Mouse (Mus musculus): Measurements from ENCODE around the gene Hhip. TPM values are rescaled to one million over a fixed set of nuclear protein-coding genes. Genes with fewer than 3 reads are reported as not detected.

Hhip gene
- under 1 TPM; 0.12 to 0.34 (median 0.19) TPM for total RNA-seq (2022)

DNA sequence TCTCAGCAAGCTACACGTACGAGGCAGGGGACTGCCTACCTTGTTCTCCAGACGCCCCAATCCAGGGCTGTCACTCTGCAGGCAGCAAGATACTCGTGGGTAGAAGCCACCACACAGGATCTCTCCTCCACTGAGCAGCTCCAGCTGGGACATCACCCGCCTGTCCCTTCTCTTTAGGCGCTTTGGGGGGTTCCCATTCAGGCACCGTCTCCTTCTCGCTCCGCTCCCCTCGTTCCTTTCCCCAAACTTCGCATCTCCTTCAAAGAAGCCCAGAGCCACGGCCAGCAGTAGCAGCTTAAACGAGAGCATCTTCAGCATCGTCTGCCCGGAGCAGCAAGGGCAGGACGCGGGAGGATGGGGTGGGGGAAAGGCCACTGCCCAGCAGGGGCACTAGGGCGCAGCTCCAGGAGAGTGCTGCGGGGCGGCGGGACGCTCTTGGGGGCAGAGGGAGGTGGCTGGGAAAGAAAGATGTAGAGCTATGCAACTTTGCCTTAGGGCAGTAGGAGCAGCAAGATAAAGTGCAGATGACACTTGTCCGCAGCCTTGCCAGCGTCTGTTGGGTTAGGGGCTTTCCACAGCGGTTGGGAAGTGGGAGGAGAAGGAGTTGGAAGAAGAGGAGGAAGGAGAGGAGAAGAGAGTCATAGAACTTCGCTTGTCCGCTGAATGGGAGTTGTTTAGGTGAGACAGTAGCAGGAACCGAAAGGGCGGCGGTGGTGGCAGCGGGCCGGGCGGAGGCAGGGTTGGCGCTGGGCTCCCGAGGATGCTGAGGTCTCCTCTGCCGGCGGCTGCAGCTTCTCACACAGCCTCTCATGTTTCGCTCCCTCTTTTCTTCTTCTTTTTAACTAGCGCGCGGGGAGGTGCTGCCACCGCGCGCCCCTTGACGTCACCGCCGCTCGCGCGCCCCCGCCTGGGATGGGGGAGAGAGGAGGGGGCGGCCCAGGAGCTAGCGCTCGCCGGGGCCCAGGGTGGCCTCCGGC, at the start of gene Hhip:
Hhip (minus strand) TSS at position 809 of the 977 bp plus-strand sequence.
- no peak for DNase-seq (ENCODE audit: low spot score in 2 of 2)

DNA sequence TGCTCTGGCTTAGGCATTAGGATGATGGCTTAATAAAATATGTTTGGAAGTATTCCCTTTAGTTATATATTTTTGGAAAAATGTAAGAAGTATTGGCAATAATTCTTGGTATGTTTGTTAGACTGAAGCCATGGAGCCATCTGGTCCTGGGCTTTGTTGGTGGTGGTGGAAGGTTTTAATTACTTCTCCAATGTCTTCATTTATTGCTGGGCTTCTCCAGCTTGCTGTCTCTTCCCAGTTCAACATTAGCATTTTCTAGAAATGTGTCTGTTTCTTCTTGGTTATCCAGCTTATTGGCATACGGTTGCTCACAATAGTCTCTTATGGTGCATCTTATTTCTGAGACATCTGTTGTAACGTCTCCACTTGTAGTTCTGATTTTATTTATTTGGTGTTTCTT, 29.2 kb upstream of the Hhip start:
- no peak for DNase-seq (ENCODE audit: low spot score in 2 of 2)

DNA sequence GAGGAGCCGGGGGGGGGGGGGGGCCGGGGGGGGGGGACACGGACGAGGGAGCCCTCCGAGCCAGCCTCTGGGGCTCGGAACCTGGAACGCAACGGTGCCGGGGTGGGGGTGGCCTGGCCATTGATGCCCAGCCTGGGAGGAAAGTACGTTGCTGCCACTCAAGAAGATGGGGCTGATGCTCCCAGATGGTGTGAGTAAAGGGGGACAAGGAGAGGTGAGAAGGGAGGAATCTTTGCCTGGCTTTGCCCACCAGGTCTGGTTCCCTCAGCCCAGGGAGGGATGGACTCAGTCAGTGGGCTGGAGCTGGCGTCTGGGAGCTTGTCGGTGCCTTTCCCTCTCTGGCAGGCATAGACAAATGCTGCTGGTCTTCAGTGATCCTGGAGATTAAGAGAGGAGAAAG, 387 bp upstream of the Hhip start:
- DNase-seq (ENCODE audit: low spot score in 2 of 2), result no peak

GRCm38 (mm10) chr8:80056331-80057070, 1.3 kb downstream of the Hhip start:
- DNase-seq (ENCODE audit: low spot score in 2 of 2), result no peak

DNA sequence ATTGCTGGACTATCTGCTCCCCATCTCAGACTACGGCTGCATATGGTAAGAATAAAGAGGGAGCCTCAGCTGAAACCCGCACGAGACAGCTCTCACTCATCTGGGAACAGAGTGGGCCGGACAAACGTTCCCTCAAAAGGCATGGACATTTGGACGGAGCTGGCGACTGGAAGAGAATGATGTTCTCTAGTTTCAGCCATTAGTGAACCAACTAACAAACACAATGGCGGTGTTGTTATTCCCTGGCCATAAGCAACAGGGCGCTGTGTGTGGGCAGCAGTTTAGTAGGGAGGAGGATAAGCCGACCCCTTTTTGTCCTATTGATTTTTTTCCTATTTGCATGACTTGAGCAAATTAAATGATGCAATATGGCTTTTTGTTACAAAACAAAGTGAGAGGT, 2.0 kb downstream of the Hhip start:
- no peak for DNase-seq (ENCODE audit: low spot score in 2 of 2)

DNA sequence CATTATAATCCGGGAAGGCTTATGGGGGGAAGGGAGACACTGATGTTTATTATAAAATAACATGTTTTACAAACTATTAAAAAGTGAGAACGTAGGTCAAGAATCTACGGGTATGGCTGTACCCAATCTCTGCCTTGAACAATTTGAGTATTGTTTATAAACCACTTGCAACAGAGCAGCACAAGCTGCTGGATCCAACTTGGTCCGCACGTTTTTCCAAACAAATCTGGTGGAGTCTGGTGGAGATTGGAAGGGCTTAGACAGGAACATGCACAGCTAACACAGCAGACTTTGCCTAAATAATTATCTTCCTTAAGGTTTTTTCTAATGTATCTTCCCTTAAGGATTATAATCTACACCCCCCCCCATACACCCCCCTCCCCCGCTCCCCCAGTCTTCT, 2.7 kb downstream of the Hhip start:
- DNase-seq (ENCODE audit: low spot score in 2 of 2), result no peak

GRCm38 (mm10) chr8:80054216-80054615, 3.6 kb downstream of the Hhip start:
- DNase-seq (ENCODE audit: low spot score in 2 of 2), result no peak

- no peak for DNase-seq (ENCODE audit: low spot score in 2 of 2)
Observed at GRCm38 (mm10) chr8:80052838-80053237, 5.0 kb downstream of the Hhip start.

DNA sequence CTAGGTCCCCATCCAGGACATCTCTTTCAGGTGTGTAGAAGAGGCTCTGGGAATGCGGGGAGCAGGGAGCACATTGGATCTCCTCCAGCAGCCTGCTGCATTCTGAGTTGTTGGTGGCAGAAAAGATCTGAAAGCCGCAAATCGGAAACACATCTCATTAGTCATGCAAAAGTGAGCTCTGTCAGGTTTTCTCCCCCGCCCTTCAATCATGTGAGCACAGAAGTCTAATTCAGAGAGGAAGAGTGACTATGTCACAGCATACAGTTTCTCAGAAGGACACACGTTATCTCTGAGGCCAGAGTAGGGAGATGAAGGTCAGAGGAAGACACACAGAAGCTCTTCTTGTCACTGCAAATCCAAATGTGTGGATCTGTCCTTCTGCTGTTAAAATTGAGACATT, 6.3 kb downstream of the Hhip start:
- DNase-seq (ENCODE audit: low spot score in 2 of 2), result no peak

DNA sequence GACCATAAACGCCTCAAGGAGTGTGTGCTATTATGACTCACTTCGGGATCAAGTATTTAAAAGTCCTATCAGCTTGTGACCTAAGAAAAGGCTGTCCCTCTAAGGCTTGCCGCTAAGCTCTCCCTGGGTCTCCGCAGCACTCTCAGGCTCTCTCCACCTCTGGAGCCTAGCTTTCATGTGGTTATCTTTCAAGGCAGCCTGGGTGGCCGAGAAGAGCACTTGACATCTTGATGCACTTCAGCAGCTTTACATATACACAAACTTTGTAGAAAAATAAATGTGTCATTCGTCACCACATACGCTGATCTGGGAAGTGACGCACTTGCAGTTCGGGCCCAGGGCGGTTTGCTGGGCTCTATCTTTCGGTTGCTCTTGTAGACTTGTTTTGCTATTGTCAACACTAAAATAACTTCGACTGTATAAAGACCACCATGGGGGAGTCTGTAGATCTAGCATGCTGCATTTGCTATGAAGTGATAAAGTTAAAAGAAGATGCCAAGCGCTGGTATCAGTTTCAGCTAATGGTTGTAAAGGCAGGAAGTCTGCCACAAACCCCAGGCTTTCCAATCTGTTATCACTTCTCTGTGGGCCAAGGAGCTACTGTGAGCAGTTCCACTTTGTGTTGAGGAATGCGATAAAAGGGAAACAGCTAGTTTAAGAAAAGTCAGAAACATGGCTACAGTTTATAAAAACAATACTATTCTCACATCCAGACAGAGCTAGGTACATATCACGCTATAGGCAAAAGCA, 8.4 kb downstream of the Hhip start:
- DNase-seq (ENCODE audit: low spot score in 2 of 2), result no peak

DNA sequence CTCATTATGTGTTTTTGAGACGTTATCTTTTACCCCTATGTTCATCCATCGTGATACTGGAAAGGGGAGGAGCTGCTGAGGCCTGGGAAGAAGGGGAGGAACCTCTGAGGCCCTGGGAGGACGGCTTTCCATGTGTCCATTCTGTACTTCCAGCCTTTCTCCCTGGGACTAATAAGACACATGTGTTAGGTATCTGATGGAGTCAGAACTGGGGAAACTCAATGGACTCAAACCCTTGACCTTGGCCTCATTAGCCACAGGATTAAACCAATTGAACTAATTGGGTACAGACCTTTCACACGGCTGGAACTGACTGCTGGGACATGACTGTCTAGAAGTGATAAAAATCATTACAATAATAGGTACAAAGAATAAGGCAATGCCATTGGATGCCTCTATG, 9.6 kb downstream of the Hhip start:
- no peak for DNase-seq (ENCODE audit: low spot score in 2 of 2)

GRCm38 (mm10) chr8:80037644-80038253, 20.1 kb downstream of the Hhip start:
- no peak for DNase-seq (ENCODE audit: low spot score in 2 of 2)

DNA sequence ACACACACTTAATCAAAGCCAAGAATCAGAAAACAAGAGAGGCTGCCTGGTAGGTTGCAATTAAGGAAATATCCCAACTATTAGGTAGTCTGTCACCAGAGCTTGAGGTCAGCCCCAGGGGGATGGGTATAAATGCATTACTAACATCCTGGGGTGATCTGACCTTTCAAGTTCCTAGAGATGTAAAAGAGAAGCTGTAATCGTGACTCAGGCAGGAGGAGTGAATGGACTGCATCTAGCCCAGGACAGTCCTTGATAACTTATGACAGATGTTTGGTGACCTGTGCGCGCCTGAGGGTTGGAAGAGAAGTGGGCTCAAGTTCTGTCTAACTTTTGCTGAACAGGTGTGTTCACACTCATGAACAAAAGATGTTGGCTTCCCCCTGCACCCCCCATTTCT, 25.2 kb downstream of the Hhip start:
- DNase-seq (ENCODE audit: low spot score in 2 of 2), result no peak

DNA sequence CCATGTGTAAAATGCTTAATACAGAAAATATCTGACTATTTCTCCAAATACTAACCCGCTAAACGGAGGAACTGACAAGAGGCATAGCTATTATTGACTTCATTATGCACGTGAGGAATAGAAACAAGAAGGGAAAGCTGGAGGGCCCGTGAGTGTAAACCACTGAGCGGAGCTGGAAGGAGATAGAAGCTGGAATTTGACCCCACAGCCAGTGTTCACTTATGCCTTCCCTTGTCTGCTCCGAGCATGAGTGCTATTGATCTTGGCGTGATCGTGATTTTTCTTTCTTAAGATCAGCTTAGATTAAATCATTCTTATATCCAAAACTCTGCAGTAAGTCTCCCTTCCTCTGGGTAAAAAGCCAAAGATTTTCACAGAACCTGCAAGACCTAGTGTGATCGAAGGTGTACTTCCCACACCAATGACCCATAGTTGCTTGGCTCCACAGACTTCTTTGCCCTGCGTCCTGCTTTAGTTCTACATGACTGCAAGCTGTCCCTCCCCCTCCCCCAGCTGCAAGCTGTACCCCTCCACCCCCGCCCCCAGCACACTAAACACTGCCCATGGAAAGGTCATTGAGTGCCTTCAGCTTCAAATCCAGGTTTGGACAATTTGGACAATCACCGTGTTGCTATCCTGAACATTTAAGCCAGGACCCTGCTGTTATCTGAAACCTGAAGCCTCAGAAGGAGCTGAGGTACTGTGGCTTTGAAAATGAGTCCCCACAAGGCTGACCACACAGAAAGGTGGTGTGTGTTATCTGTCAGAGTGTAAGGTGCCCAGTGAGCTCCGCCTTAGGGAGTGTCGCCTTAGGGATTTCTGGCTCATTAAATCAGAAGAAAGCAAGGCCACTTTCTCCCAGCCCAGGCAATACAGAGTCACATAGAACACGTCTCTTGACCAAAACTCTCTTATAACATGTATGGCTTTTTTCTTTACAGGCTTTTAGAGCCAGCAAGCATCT, 26.2 kb downstream of the Hhip start:
- DNase-seq (ENCODE audit: low spot score in 2 of 2), result no peak

DNA sequence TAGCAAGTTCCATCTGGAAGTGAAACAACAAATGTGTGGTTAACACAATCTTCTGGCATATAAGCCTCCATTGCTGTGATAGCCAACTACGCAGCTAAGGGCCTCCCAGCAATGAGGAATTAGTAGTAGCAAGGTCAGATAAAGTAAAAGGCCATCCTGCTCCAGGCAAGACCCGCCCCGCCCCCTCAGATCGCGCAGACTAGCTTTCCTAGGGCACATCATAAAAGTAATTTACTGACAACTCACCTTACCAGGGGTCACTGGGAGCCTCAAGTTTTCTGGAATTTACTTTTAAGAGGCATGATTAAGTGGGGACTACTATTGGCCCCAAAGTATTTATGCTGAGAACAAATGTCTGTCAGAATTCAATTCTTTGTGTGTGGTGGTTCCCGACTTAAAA, 28.2 kb downstream of the Hhip start:
- DNase-seq (ENCODE audit: low spot score in 2 of 2), result no peak

DNA sequence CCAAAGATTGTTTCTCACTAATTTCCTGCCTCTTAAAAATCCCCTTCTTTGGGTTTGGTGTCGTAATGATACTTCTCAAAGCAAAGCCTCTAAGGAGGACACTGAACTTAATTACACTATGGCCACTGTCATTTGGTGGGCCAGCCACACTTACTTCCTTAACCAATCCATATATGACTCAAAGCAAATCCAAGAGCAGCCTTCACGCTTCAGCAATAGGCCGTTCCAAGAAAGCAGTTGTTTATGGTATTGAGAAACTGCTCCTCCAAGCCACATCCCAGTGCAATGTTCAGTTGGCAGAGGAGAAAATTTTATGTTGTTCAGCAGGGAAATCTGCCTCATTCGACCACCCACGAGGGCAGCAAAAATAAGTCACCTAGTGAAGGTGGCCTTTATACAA, 37.3 kb downstream of the Hhip start:
- no peak for DNase-seq (ENCODE audit: low spot score in 2 of 2)

GRCm38 (mm10) chr8:80015818-80016217, 42.0 kb downstream of the Hhip start:
- DNase-seq (ENCODE audit: low spot score in 2 of 2), result no peak

GRCm38 (mm10) chr8:80004421-80004820, 53.4 kb downstream of the Hhip start:
- DNase-seq (ENCODE audit: low spot score in 2 of 2), result no peak

DNA sequence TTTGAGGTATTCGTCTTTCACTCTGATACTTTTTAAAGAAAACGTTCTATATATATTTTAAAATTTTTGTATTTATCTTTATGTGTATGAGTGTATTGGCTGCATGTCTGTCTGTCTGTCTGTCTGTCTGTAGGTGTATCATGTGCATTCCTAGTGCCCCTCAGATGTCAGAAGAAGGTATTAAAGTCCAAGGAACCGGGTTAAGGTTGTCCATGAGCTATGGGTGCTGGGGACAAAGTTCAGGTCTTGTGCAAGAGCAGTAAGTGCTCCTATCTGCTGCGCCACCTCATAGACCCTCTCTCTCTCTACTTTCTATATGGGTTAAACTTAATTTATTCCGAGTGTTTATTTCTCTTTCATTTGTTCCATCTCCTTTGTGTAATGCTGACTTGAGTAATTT, 55.5 kb downstream of the Hhip start:
- DNase-seq (ENCODE audit: low spot score in 2 of 2), result no peak

- no peak for DNase-seq (ENCODE audit: low spot score in 2 of 2)
Observed at GRCm38 (mm10) chr8:79995075-79995474, 62.7 kb downstream of the Hhip start.

All from gastrocnemius, adult 8-10 months (tissue).